Mouse (Mus musculus): ENCODE measurements at regions not wholly inside any gene's neighbourhood (a gene's known extent, or its start where the extent isn't known, plus 50 kb on each side); places are given as distances from the start of the nearest gene placed in this dataset.

DNA sequence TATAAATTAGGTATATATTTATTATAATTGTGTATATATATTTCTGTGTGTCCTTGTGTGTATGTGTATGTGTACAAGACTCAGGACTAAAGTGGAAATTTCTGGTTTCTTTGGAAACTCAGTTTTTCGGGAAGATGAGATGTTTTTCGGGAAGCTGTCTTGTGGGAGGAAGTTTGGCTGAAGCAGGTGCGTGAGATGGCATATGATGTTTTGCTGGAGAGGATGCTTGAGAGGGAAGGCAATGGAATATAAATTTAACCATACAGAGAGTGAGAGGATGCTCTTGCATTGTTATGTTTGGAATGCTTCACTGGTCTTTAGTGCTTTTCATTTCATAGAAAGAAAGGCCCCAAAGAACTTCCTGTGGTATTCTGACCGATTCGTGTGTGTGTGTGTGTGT, 141.3 kb upstream of the Rgs18 start:
- TF ChIP-seq CTCF (IDR thresholded peaks at IDR 0.05; ENCODE audit: borderline replicate concordance, insufficient read depth, low read length) = no peak
- no peak for TF ChIP-seq POLR2A (IDR thresholded peaks at IDR 0.05; ENCODE audit: low read depth, low read length)

Measured in embryonic fibroblast, embryonic 13.5 days (primary cell).